Mouse (Mus musculus) cerebellum, postnatal 4 days (tissue): ENCODE measurements around the gene Lpin2.

Experiments used
- DNase-seq, 2 experiments: peaks; one replicate each; pipeline ENCODE4 v3.0.0; 2022; ENCODE audit warnings: low spot score in 2 of 2, mixed read lengths in 1 of 2

The Lpin2 gene

DNA sequence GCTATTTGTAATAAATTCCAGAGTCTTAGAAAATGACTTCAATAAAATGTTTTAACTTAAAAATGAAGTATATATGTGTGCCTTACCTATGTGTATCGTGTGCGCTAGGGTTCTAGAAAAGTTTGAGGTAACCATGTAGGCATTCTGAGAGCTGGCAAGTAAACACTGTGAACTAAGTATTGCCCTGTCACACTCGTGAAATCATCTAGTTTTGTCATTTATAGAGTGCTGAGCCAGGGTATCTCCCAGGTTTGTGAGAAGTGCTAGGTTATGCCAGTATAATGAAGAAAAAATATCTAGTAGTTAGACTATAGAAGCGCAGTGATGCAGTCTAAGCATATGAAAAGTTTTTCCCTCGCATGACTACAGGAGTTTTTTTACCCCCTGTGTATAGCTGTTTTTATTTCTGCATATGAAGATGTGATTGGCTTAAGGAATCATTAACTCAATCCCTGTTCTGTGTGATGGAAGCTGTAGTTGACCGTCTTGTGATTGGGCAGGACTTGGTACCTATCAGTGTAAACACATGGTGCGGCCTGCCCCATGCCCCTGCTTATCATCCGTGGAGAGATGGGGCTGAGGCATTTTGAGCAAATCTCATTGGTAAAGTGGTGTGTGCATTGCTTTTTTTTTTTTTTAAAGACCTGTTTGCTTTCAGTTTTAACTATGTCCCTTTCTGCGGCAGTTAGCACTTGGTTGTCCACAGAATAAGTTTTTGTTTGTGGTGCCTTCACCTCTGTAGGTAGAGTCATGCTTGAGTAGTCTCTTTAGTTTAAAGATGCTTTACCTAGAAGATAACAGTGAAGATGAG lies 21.8 kb downstream of the Lpin2 start:
- DNase-seq: no peak

DNA sequence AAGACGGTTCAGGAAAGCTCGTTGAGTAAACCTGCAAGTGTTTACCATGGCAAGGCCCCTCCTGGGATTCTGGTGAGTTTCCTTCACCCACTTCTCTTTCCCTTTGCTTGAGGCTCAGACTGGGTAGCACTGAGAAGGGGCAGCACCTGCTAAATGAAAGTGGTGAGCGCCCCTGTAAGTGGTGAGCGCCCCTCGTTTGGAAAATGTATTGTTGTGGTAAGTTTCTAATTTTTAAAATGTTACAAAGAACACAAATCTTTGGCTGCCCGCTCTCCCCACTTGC lies 22.4 kb downstream of the Lpin2 start:
- no peak for DNase-seq

DNA sequence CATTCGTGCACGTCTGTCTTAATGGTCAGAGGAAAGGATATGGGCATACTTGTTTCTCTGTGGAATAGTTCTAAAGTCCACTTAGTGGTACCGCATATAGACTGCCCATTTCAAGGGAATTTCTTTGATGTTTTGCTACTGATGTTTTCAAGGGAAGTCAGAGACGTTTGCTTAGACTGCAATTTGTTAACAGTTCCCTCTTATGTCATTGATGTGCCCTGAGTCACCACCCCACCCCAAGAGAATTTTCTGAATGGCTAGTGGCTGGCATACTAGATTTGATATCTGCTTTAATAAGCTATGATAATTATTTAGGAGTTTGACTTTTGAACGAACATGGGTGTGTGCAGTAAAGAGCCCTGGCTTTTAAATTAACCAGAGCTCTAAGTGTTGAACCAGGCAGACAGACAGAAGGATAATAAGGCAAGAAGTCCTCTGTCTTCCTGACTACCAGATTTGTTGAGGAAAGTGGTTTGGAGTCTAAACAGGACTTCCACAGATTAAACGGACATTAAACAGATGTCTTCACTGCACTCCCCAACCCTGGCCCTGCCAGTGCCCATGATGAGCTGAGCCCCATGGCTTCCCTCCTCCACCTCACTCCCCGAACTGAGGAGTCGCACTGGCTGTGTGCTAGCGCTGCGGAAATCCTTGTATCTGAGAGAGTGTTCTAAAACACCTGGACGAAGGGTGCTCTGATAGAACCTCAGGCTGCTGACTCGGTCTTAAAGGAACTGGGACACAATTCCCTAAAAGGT lies 24.0 kb downstream of the Lpin2 start:
- DNase-seq: no peak

DNA sequence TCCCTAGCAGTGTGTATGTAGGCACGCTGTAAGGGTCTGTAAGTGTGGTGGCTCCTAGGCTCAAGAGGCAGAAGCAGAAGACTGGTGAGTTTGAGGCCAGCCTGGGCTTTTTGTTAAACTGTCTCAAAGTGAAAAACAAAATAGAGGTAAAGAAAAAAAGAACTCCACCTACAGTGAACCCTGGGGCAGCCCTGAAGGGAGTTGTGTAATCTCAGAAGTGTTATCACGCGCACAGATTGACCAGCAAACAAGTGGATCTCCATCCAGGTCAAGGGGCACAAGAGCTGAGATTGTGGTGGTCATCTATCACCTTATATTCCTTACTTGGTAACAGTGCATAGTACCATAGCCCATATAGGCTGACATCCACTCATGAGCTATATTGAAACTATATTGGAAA lies 24.9 kb downstream of the Lpin2 start:
- no peak for DNase-seq

DNA sequence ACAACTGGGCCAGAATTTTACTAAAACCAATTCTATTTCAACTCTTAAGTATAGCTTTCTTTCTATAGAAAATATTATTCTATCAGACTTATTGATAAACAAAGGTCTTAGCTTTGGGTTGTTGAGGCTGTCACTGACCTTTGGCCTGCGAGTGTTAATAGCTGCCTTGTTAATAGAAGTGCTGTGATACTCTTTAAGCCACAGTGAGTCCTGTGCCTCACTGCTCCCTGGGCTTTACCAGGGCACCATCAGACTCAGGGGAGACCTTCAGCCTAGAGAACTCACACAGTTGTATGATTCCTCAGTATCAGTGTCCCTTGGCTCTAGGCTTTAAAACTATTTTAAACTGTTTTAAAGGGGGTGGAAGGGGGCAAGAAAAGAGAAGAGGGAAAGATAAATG lies 26.0 kb downstream of the Lpin2 start:
- DNase-seq: no peak

DNA sequence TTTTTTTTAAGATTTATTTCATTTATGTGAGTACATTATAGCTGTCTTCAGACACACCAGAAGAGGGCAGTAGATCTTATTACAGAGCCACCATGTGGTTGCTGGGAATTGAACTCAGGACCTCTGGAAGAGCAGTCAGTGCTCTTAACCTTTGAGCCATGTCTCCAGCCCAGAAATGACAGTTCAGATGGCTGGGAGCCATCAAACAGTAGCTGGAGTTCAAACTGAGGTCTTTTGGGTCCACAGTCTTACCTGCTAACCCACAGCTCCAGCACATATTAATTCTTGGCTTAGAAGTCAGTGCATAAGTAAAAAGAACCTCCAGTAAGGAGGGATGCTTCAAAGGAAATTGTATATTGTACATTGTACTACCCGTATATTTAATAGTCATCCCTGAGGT lies 26.6 kb downstream of the Lpin2 start:
- DNase-seq: no peak

DNA sequence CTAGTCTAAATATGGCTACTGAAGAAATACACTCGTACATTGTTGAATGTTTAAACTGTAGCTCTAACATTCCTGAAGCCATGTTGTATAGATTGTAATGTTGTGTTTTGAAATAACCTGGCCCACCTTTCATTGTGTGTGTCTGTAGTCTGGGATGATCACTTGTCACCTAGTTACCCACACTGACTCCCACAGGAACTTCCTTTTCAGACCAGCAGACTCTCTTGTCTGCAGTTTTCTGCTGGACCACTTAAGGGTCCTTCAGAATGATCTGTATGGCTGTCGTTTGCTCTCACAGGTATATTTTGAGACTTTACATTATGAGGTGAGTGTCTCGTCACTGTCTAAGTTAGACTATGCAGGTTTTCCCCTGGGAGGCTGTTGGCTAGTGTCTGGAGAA lies 27.6 kb downstream of the Lpin2 start:
- DNase-seq: no peak

DNA sequence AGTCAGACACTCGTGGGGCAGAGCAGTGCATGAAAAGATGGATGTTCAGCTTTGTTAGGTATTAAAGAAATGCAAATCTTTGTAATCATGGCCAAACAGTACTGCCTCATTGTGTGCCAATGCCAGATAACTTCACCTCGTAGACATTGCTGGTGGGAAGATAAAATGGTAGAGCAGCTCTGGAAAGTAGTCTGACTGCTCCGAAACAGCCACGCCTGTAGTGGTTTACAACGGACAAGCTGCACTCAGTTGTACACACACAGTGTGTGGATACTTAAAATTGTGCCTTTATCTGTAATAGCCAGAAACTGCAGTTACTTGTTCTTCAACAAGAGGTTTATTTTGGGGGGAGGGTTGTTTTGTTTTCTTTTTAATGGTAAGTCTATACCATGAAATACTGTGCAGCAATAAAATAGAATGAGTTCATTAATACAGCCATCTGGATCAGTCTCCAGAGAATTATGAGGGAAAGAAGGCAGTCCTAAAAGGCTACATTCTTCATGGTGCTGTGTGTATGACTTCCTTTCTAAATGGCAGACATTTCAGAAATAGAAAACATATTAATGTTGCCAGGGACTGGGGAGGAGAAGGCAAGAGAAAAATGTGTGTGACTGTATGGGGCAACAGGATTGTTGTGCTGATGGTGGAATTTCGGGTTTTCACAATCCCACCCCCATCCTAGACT lies 29.7 kb downstream of the Lpin2 start:
- no peak for DNase-seq

DNA sequence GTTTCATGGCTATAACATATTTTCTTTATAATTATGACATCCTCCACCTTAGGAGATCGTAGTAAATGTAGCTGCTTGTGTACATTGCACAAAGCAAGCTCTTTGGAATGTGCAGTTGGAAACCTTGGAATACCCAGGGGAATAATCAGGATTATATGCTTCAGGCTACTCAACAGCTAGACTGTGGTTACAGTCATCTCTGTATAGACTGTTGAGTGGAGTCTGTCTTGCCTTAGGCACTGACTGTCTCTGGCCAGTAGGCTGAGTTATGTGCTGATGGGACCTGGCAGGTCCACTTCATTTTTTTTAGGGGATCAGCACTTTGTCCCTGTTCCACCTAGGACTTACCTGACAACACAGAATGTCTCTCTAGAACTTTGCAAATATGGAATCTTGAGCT lies 31.3 kb downstream of the Lpin2 start:
- DNase-seq: no peak

DNA sequence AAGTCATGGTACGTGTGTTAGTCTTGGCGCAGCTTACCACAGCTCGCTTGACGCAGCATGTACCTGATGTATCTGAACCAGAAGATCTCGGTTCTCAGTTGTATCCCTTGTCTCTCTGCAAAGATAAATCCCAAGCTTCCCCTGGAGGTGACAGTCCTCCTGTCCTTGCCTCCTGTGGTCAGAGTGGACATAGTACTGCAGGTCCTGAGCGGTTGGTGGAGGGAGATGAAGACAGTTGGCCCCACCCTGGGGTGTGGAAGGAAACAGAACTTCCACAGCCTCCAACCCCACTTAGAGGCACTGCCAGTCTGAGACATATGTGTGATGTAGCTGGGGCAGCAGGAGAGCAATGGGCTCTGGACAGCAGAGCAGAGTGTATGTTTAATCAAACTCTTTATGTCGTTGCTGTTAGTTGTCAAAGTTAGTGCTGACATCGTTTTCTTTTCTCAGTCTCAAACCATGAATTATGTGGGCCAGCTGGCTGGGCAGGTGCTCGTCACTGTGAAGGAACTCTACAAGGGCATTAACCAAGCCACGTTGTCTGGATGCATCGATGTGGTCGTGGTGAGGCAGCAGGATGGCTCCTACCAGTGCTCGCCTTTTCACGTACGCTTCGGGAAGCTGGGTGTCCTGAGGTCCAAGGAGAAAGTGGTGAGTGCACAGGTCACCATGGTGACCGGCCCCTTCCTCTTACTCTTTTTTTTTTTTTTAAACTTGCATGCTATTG lies 32.3 kb downstream of the Lpin2 start:
- DNase-seq: no peak

DNA sequence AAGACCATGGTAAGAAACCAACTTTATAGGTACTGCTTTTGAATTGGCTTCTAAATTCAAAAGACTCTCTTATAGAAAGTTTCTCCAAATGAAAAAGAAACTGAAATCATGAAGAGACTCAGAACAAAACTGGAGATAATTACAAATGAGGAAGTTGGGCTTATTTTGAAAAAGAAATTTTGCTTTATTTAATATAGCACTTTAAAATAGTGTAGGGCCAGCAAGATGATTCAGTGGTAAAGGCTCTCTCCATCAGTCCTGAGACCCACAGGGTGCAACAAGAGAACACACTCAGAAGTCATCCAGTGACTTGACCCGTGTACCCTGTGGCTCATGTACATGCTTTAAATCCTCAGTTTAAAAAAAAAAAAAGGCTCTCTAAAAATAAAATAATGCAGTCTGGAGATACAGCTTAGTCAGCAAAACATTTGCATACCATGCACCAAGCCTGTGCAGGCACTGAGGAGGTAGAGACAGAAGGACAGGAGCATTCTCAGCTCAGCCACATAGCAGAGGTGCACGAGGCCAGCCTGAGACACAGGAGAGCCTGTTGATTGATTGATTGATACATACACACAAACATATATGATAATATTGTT lies 33.0 kb downstream of the Lpin2 start:
- DNase-seq: no peak

DNA sequence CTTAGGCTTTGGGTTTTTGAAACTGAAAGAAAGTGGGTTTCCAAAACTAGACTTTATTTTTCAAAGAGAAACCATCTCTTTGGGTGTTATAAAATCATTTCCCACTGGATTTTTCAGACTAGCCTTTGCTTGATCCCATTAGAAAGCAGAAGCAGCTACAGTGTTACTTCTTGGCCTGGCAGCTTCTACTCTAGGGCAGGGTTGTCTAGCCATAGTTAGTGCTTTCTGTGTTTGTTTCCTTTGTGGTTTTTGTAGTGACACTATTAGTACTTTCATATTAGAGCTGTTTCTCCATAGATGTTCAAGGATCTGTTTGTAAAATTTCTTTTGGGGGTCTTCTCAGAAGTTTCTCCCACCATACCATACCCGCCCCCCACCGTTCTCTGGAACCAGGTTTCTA lies 33.9 kb downstream of the Lpin2 start:
- DNase-seq: no peak

DNA sequence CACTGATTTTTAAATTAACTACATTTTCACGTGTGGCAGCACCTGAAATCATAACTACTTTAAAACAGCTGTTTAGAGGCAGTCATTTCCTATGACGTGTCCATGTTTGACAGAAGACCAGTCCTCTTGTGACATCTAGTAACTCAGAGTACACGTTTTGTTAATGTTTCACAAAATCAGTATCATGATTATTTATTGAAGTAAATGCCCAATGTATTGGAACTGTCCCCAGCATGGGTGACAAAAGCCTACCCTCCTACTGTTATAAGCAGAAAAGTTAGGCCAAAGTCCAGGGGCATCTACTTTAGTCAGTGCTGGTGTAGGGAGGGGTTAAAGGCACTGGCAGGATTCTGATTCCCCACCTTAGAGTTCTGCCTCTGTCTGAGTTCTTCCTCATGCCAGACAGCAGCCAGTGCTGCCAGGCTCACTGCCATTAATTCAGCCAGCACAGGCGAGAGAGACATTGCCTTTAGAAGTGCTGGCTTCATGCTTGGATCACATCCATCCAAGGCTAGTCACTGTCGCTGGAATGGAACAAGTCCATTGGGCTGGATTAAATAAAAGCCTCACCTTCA lies 34.8 kb downstream of the Lpin2 start:
- DNase-seq: no peak

DNA sequence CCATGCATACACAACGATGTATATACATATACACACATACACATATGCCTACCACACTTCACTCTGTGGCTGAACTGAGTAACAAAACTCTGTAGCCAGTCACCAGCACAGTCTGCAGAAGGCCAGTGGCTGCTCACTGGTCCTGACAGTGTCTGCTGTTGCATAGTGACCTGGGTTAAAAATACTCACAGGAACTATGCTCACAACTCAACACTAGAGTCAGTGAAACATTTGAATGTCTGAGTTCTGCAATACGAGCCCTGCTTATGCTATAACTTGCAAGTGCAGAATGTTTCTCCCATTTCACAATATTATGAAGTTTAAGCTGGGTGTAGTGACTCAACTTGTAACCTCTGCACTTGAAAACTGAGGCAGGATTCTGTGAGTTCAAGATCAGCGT lies 39.0 kb downstream of the Lpin2 start:
- DNase-seq: no peak

DNA sequence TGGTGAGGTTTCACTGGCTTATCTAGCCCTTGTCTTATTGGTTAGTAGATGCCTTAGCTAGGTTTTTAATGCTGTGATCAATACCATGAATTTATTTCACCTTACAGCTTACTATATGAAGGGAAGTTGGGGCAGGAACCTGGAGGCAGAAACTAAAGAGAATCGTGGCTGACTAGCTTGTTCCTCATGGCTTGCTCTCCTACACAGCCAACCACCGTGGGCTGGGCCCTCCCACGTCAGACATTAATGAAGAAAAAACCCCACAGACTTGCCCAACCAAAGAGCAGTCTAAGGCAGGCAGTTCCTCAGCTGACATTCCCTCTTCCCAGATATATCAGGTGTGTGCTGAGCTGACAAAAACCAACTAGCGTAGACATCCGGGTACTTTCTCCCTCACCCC lies 41.3 kb downstream of the Lpin2 start:
- DNase-seq: no peak

DNA sequence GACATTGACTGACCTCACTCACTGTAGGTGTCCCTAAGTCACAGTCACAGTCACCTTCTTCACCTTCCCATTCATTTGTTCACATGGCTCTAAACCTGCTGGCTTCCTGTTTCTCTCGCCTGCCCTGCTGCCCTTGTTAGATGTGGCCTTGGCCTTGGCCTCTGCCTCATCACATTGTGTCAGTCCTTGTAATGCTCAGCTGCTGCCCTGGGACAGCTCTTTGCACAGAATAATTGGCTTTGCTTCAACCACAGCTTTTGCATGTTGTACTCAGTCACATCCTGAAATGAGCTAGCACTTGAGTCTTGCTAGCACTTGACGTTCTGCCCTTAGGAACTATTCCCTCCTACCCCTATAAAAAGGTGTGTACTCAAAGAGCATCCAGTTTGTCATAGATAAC lies 42.2 kb downstream of the Lpin2 start:
- no peak for DNase-seq

DNA sequence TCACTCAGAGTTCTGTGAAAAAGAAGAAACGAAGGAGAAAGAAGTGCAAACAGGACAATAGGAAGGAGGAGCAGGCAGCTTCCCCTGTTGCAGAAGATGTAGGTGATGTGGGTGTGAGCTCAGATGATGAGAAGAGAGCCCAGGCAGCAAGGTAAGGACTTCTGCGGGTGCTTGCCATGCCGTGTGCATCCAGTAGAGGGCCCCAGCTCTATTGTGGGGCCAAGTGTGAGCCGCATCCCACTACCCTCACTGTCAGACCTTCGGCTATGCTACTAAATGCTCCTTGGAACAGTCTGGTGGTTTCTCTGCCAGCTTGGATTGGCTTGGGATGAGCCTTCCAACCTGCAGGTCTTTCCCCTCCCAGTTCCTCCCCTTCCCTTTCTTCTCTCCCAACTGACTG lies 42.7 kb downstream of the Lpin2 start:
- DNase-seq: peak in 1 of 2 experiments; percentile 40

DNA sequence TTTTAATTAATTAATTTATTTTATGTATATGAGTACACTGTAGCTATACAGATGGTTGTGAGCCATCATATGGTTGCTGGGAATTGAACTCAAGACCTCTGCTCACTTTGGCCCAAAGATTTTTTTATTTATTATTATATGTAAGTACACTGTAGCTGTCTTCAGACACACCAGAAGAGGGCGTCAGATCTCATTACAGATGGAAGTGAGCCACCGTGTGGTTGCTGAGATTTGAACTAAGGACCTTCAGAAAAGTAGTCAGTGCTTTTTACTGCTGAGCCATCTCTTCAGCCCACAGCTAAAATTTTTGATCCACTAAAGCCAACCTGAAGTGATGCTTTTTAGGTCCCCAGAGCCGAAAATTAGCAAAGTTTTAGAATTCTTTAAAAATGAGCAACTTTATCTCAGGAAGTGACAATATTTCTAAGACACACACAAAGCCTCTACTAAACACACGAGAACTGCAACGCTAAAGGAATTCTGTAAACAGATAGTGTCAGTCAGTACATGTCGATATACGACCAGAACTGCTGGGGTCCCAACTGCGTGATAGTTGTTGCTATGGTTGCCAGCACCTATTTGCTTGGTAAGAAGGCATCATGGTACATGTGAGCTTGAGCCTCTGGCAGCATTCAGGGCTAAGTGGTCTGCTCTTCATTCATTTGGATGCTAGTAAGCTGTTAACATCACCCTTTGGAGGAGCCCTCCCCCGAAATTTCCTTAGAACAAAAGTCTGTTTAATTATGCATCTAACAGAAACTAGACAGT lies 45.0 kb downstream of the Lpin2 start:
- no peak for DNase-seq

DNA sequence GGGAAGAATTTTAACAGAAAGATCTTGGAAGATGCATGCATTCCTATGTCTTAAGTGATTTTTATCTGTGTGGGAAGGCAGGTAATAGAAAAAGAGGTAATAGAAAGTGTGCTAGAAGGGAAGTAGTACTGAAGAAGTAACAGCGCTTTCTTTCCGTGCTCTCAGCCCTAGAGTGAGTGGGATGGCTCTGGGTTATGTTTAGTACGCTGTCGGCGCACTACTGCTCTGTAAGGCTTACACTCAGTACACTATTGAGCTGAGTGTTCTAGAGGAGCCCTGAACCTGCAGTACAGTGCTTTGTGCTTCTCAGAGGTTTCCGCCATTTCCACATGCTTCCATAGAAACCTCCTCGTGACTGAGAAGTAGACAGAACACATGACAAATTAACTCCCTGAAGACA lies 46.3 kb downstream of the Lpin2 start:
- no peak for DNase-seq

DNA sequence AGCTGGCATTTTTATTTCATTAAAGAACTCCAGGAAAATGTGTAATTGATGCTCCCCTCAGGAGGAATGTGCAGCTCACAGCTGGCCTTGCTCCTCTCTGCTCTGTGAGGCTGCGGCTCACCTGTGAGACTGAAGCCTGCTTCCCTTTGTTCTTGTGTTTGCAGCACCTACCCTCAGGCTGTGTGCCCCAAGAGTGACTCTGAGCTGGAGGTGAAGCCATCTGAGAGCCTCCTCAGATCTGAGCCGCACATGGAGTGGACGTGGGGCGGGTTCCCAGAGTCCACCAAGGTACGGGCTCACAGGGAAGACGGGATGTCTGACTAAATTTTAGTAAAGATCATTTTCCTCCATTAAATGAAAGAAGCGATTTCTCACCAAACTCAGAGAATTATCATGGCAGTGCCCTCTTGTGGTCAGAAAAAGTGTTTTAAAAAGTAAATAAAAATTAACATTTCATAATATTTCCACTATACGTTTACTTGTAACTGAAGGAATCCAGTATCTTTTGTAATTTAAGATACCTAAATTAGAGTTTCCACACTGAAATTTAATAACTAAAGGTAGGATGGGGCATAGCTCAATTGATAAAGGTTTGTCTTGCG lies 47.8 kb downstream of the Lpin2 start:
- DNase-seq: no peak
